Mouse (Mus musculus) MEL-GATA-1-ER (cell line): ENCODE measurements around the gene Dock8.

Source experiments
- DNase-seq: peaks from one replicate; pipeline ENCODE4 v3.0.0-alpha.2; 2012; ENCODE audit warnings: low read depth; ENCODE audit errors: extremely low read depth

The Dock8 gene

GRCm38 (mm10) chr19:24999201-24999886, at the start of gene Dock8:
Gene Dock8 (plus strand): TSS chr19:24999534.
- peak; percentile 55 for DNase-seq

DNA sequence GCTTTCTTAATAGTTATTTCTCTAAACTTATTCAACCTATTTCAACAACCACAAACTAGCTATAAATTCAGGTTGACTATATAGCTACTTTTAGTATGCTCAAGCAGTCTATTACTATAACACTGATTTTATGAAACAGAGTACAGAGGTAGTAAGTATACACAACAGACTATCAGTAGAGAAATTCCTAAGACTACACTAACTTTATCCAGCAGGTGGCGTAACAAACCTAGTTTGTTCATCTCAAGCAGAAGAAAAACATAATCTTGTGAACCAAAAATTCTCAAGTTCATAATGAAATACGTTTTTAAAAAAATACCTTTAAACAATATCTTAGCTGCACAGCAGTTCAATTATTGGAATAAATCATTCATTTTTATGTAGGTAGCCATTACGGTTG, 40.8 kb upstream of the Dock8 start:
- DNase-seq: peak; percentile 68

DNA sequence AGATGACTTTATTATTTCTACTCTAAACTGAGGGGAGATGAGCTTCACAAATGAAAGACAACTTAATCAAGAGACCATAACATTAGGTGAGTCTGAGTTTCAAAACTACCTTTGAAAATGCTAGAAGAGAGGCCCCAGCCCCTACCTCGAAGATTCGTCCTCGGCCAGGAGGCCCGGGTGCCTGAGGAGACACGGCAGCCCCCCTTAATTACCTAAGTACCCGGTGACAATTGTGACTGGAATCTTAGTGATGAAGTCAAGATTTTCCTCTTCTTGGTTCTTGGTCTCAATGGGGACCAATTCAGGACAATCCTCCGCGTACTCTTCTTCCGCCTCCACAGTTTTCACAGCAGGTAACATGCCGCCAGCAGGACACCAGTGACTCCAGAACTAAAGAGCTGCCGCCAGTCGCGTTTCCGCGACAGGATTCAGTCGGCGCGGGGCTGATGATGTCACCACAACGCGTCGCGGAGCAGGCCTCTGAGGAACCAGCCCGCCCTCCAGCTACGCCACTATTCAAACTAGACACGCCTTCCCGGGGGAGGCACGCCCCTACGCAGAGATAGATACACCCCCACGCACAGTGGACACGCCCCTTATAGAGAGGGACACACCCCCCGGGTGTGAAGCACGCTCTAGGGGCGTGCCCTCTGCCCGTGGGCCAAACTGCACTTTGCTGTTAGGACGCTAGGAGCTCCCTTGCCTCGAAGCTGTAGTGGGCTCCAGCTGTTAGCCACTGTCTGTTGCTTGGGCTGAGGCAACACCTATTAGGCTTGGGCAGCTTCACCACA, 38.0 kb upstream of the Dock8 start, which contains the start of gene Cbwd1:
Gene Cbwd1, minus strand, starts transcription at position 439 of the 791 bp plus-strand sequence.
- DNase-seq: peak; percentile 91

- DNase-seq: no peak
These were observed 33.1 kb upstream of the Dock8 start for GRCm38 (mm10) chr19:24966203-24966602.

DNA sequence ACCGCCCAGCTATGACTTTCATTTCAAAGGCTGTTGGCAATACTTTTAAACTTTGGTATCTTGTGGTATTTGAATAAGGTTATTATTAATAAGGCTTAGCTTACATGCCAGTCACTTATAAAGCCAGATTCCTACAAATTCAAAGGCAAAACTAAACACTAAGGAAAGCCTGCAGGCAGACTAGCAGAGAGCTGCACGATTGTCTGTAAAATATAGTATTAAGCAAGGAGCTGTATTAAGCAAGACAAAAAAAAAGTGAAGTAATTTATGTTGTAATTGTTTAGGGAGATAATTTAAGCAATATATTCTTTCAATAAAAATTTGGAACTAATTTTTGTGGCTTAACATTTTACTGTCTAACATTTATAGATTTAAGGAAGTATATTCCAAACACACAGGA, 32.4 kb upstream of the Dock8 start:
- no peak for DNase-seq

- no peak for DNase-seq
These were observed 28.0 kb upstream of the Dock8 start for GRCm38 (mm10) chr19:24971307-24971706.

DNA sequence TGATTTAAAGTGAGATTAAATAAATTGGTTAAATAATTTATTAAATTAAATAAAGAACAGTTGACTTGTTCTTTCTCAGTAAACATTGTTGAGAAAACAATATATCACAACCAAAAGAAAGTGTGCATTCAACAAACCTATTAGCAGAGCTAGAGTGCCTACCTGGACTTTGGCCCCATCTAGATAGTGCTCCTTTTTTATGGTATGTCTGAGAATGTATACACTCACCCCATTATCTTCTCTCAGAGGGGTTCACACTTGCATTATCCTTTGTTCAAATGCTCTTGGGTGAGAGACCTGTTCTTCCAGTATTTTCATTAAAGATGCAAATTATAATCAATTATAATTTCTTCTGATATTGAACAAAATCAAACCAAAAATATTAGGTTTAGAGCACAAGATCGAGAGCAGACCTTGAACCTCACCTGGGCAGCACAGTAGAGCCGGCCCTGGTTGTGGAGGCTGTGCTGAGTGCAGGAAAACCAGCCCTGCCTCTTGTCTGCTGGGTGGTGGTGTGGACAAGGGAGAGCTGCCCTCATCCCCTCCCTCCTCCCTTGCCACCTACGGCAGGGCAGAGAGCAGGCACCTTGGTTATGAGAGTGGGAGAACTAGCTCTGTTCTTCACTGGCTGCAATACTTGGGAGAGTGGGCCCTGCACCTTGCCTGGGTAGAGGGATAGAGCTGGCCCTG, 26.5 kb upstream of the Dock8 start:
- no peak for DNase-seq

GRCm38 (mm10) chr19:24977991-24978390, 21.3 kb upstream of the Dock8 start:
- DNase-seq: no peak

DNA sequence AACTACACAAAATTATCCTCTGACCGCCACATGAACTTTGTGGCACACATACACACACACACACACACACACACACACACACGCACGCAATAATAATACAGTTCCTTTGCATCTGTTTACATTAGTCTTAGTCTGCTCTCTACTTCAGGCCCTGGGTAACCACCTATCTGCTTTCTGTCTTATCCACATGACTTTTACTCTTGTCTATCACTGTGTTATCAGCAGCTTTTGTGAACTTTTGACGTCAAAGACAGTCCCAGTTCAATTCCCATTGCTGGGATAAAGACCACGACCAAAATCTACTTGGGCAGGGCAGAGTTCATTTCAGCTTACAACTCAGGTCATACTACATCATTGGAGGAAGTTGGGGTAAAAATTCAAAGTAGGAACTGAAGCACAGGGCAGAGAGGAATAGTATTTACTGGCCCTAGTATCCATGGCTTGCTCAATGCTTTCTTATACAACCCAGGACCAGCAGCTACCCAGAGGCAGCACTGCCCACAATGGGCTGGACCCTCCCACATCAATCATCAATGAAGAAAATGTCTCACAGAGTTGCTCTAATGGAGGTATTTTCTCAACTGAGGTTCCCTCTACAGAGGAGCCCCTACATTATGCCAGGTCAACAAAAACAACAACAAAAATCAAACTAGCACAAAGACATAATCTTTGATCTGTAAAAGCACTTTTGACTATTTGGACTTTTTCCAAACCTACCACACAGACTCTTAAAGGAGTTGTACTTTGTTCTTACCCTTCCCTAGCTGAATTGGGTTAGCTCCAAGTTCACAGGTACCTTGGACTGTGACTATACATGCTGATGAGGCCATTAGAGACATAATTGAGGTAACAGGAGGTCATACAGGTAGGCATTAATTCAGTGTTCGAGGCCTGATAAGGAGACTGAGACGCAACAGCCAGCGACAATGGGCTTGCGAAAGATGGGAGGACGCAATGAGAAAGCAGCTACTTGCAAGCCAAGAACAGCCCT, 20.2 kb upstream of the Dock8 start:
- DNase-seq: no peak

DNA sequence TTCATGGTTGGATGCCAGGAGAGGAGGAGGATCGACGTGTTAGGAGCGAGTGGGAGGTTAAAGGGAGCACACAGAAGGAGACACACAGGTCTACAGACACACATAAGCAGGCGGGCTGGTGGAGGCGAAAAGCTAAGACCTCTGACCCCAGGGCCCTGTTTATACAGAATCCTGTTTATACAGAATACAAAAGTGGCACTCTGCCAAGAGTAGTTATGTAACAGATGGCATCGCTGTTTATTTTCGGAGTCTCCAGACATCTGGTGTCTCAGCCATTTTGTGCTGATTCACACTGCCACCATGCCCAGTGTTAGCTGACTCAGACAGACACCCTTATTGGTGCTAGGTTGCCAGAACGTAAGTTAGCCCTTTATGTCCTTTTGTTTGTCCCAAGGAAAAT, 18.0 kb upstream of the Dock8 start:
- DNase-seq: no peak

- no peak for DNase-seq
These were observed 16.3 kb upstream of the Dock8 start for GRCm38 (mm10) chr19:24983050-24983449.

GRCm38 (mm10) chr19:24983857-24984498, 15.4 kb upstream of the Dock8 start:
- DNase-seq: no peak

DNA sequence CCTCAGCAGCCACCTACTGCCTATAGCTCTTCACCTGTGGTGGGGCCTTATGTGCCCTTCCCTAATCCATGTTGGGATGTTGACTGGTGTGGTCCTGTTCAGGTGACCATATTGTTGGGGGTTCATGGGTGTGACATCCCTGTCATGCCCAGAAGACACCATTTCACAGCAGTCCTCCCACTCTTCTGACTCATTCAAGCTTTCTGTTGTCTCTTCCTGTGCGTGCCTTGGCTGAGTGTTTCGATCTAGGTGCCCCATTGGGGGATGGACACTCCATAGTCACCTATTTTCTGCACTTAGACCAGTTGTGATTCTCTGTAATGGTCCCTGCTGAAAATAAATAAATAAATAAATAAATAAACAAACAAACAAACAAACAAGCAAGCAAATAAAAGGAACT, 14.3 kb upstream of the Dock8 start:
- DNase-seq: no peak

GRCm38 (mm10) chr19:24987355-24987754, 12.0 kb upstream of the Dock8 start:
- no peak for DNase-seq

DNA sequence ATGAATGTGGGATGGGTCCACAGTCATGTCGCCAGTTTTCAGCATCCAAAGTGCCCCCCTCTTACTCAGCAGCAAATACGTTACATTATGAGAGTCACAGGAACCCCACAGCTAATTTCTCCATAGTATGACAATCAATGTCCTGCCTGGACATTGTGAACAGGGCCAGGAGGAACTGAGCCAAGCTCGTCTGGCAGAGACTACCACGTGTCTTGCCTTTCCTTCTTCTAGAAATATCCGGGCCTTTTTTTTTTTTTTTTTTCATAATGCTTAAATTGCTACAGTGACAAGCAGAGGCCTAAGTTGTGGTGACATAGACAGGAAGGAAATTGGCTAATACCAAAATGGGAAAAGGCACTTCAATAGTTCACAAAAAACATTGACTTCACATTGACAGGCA, 10.5 kb upstream of the Dock8 start:
- no peak for DNase-seq

DNA sequence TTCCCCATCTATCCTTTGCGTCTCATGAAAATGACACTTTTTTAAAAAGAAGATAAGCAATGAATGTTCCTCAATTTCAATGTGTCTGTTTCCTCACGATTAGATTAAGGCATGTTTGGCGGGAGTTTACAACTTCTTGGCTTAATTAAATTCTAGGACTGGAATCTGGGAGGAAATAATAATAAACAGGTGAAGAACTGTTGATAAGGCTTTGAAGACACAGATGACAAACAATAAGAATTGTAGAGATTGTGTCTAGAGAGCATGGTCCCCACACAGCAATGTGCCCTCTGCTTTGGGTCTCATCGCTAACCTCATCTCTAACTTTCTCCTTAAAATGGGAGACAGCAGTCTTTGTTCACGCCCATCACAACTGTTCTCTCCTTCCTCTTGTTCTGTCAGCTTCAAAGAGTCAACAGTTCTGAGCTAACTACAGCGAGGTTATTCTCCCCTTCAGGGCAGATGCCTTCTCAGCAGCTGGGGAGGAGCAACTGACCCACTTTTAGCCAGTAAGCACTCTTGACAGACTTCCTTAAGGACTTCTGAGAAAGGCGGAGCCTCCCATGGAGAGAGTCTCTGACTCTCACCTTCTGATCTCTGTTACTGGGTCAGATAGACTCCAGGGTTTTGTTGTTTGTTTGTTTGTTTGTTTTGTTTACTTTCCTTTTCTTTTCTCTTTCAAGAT, 9.1 kb upstream of the Dock8 start:
- peak; percentile 97 for DNase-seq

DNA sequence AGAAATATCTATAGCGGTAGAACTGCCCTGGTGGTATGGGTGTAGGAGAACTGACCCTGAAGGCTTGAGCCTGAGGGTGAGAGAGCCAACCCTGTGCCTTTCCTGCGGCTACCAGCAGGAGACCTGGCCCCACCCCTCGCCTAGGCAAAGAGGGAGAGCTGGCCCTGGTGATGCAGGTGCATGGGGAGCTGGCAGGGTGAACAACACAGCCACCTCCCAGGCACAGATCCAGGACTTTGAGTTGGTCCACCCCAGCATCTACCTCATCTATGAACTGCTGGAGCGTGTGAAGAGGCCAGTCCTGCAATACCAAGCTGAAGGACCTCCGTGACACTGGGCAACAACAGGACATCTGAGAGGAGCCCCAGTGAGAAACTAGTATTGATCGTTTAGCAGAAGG, 5.8 kb upstream of the Dock8 start:
- DNase-seq: no peak

DNA sequence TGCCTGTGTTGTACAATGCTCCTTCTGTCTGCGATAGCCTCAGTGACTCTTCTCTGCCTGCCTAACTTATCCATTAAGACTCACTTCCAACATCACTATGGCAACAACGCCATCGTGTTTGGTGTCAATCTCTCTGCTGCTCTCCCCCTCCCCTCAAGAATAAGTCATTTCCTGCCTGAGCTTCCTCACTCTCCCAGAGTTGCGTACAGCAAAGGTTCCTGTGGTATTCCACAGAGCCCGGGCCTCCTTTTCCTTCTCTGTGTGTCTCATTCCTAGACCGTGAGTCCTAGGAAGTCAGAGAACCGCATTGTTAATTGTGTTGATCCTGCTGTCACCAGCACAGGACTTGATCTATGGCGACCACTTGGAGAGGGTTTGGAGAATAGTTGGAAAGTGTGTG, 4.4 kb upstream of the Dock8 start:
- DNase-seq: no peak

GRCm38 (mm10) chr19:24996815-24997704, 2.3 kb upstream of the Dock8 start:
- DNase-seq: peak; percentile 65
